8 mouse cellular contexts compared by ENCODE assay signal in the genomic region with DNA sequence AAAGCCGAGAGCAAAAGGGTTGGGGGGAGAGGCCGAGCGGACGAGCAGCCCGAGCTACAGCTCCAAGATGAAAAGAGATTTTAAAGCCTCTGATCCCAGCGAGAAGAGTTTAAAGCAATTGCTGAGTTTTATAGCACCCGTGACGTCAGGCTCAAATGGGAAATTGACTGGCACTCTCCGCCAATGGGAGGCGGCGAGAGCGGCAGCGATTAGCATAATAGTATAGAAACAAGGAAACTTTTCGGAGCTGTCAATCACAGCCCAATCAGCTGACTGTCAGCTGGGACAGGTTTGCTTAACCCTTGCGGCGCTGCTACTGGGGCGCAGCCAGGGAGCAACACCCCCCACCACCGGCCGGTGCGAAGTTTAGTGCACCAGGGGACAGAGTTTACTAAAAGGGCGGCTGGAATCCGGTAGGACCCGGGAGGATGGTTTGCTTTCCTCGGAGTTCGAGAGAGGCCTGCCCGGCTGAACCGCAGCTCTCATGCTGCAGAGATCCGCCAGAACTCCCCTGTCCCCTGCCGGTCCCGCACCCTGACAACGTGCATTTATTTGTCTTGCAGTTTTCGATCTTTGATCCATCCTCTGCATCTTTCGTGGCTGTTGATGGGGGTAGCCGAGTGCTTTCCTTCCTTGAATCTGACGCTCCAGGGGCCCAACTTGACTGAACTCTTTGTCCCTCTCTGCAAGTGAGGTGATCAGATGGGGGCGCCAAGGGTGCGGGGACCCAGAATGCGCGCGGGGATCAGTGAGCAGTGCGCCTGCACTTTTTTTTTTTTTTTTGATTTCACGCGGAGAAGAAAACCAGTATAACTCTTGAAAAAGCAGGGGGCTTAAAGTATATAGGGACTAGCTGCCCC. TPM values are rescaled to one million over a fixed set of nuclear protein-coding genes. Genes with fewer than 3 reads are reported as not detected.
DNase-seq lines count a peak whose midpoint lies in the region; ATAC-seq and TF ChIP-seq lines count a peak whose summit lies in the region.

A gene (minus strand): TSS at position 64 of the 860 bp plus-strand sequence.

- peak; percentile 62 for ATAC-seq in forebrain, embryonic 12.5 days (ENCODE audit: low FRiP score)
- ATAC-seq in heart, embryonic 16.5 days (replicated peaks; ENCODE audit: extremely low read depth, insufficient read depth, low FRiP score): peak; percentile 79
- ATAC-seq in liver, embryonic 13.5 days (ENCODE audit: low read depth): peak; percentile 69
- peak; percentile 81 for ATAC-seq in stomach, embryonic 15.5 days (ENCODE audit: insufficient read depth, low FRiP score, low read depth)

- H3K4me3 ChIP-seq in C2C12 (ENCODE audit: insufficient read depth, poor library complexity, severe bottlenecking): peak within 1 kb of the TSS; percentile 31
- H3K4me3 ChIP-seq in forebrain, embryonic 12.5 days (replicated peaks): peak within 1 kb of the TSS; percentile 62
- peak within 1 kb of the TSS; percentile 69 for H3K4me3 ChIP-seq in heart, embryonic 16.5 days (ENCODE audit: low read length)
- H3K4me3 ChIP-seq in liver, embryonic 13.5 days (replicated peaks): peak within 1 kb of the TSS; percentile 58
- peak within 1 kb of the TSS; percentile 63 for H3K4me3 ChIP-seq in stomach, embryonic 15.5 days (replicated peaks)

- peak within 1 kb of the TSS; percentile 77 for H3K9ac ChIP-seq in forebrain, embryonic 12.5 days
- H3K9ac ChIP-seq in heart, embryonic 16.5 days (ENCODE audit: low read length): peak within 1 kb of the TSS; percentile 74
- H3K9ac ChIP-seq in liver, embryonic 13.5 days: peak within 1 kb of the TSS; percentile 65
- H3K9ac ChIP-seq in stomach, embryonic 15.5 days: peak within 1 kb of the TSS; percentile 63

- H3ac ChIP-seq in C2C12 (ENCODE audit: control insufficient read depth, insufficient read length, low read depth): peak within 1 kb of the TSS; percentile 7

- no peak for TF ChIP-seq CTCF in C2C12 (IDR thresholded peaks at IDR 0.05; ENCODE audit: control insufficient read depth, insufficient read depth, insufficient read length)

- peak; percentile 76 for DNase-seq in c-Kit-positive CD71-negative TER-119-negative erythroid progenitor cells, embryonic 14.5 days (ENCODE audit: low read depth)
- DNase-seq in kidney, postnatal 25 days: peak; percentile 95 to 97
- peak; percentile 45 for DNase-seq in liver, embryonic 13.5 days
- DNase-seq in natural killer cell, adult 2 months (ENCODE audit: low spot score in 2 of 2): peak; percentile 85 to 88

- H3K27ac ChIP-seq in forebrain, embryonic 12.5 days: peak within 1 kb of the TSS; percentile 89
- peak within 1 kb of the TSS; percentile 84 for H3K27ac ChIP-seq in heart, embryonic 16.5 days (ENCODE audit: low read length)
- H3K27ac ChIP-seq in liver, embryonic 13.5 days: peak within 1 kb of the TSS; percentile 73
- H3K27ac ChIP-seq in stomach, embryonic 15.5 days: peak within 1 kb of the TSS; percentile 91

- peak within 1 kb of the TSS; percentile 86 for H3K4me2 ChIP-seq in forebrain, embryonic 12.5 days
- H3K4me2 ChIP-seq in heart, embryonic 16.5 days (ENCODE audit: low read depth, low read length): peak within 1 kb of the TSS; percentile 97
- peak within 1 kb of the TSS; percentile 63 for H3K4me2 ChIP-seq in liver, embryonic 13.5 days
- H3K4me2 ChIP-seq in stomach, embryonic 15.5 days: peak within 1 kb of the TSS; percentile 92

- no peaks in the 10 kb centered on the region for H3K9me3 ChIP-seq in forebrain, embryonic 12.5 days
- no peaks in the 10 kb centered on the region for H3K9me3 ChIP-seq in heart, embryonic 16.5 days (replicated peaks; ENCODE audit: control insufficient read depth, low read length)
- H3K9me3 ChIP-seq in liver, embryonic 13.5 days (replicated peaks): no peaks in the 10 kb centered on the region
- no peaks in the 10 kb centered on the region for H3K9me3 ChIP-seq in stomach, embryonic 15.5 days

- WGBS in forebrain, embryonic 12.5 days: under 1% methylated on average over 43 of the region's 43 CpGs
- WGBS in heart, embryonic 16.5 days: under 1% methylated on average over 43 of the region's 43 CpGs
- under 1% methylated on average over 41 of the region's 43 CpGs for WGBS in liver, embryonic 13.5 days (ENCODE audit: insufficient replicate concordance)
- WGBS in stomach, embryonic 15.5 days: under 1% methylated on average over 43 of the region's 43 CpGs

- H3K79me2 ChIP-seq in C2C12 (ENCODE audit: control insufficient read depth, insufficient read depth): no peaks in the 10 kb centered on the region

- no peaks in the 10 kb centered on the region for H3K27me3 ChIP-seq in C2C12 (ENCODE audit: control insufficient read depth, insufficient read depth, insufficient read length)
- peaks cover 28% of the 10 kb centered on the region for H3K27me3 ChIP-seq in forebrain, embryonic 12.5 days
- H3K27me3 ChIP-seq in heart, embryonic 16.5 days (ENCODE audit: control insufficient read depth, insufficient read depth, low read length): peaks cover 5% of the 10 kb centered on the region
- peaks cover 69% of the 10 kb centered on the region for H3K27me3 ChIP-seq in liver, embryonic 13.5 days
- 0 out of 2 replicates have a peak, but pooled peaks cover 5% of the 10 kb centered on the region for H3K27me3 ChIP-seq in stomach, embryonic 15.5 days (replicated peaks)

- no peaks in the 10 kb centered on the region for H3K79me3 ChIP-seq in C2C12 (ENCODE audit: low read depth)

- peaks cover 17% of the 10 kb centered on the region for H3K4me1 ChIP-seq in forebrain, embryonic 12.5 days
- H3K4me1 ChIP-seq in heart, embryonic 16.5 days (ENCODE audit: control insufficient read depth, insufficient read depth, low read length): peaks cover 2% of the 10 kb centered on the region; the same call in 1 of the 2 replicates
- 0 out of 2 replicates have a peak, but pooled peaks cover 5% of the 10 kb centered on the region for H3K4me1 ChIP-seq in liver, embryonic 13.5 days (replicated peaks)
- peaks cover 17% of the 10 kb centered on the region for H3K4me1 ChIP-seq in stomach, embryonic 15.5 days

- no peaks in the 10 kb centered on the region for H3K36me3 ChIP-seq in C2C12 (ENCODE audit: control insufficient read depth, insufficient read depth)
- no peaks in the 10 kb centered on the region for H3K36me3 ChIP-seq in forebrain, embryonic 12.5 days (replicated peaks)
- no peaks in the 10 kb centered on the region for H3K36me3 ChIP-seq in heart, embryonic 16.5 days (ENCODE audit: control insufficient read depth, insufficient read depth)
- no peaks in the 10 kb centered on the region for H3K36me3 ChIP-seq in liver, embryonic 13.5 days
- H3K36me3 ChIP-seq in stomach, embryonic 15.5 days: no peaks in the 10 kb centered on the region

TF ChIP-seq in C2C12, 6 proteins besides CTCF, POLR2A, EP300 and RAD21:
- TF ChIP-seq MAX (IDR thresholded peaks at IDR 0.05) (no peak), FOSL1 (IDR thresholded peaks at IDR 0.05; ENCODE audit: insufficient read depth, low read length, poor library complexity, severe bottlenecking) (no peak), USF1 (IDR thresholded peaks at IDR 0.05; ENCODE audit: low read depth) (no peak), MYOD1 (IDR thresholded peaks at IDR 0.05; ENCODE audit: control insufficient read depth, insufficient read length, low read depth) (no peak), CEBPB (IDR thresholded peaks at IDR 0.05; ENCODE audit: low read depth) (no peak), MYOG (IDR thresholded peaks at IDR 0.05; ENCODE audit: control insufficient read depth, extremely low read depth, insufficient read length) (no peak)

RNA-seq across cellular contexts. Expression of the gene that starts here (rescaled TPM):
- polyA plus RNA-seq in C2C12 (2012; fragmentation: generic; extraction: Trizol): 0.60 TPM
- 3.1 and 3.6 TPM in 2 replicates for polyA plus RNA-seq in forebrain, embryonic 12.5 days (2016; fragmentation: Nextera tagmentation; extraction: Ambion mirVana)
- polyA plus RNA-seq in heart, embryonic 16.5 days (2015; fragmentation: Nextera tagmentation; extraction: Ambion mirVana): 2.6 and 3.2 TPM in 2 replicates
- 2.2 and 2.6 TPM in 2 replicates for polyA plus RNA-seq in liver, embryonic 13.5 days (2015; fragmentation: Nextera tagmentation; extraction: Ambion mirVana)
- polyA plus RNA-seq in stomach, embryonic 15.5 days (2015; fragmentation: Nextera tagmentation; extraction: Ambion mirVana): 8.7 and 9.3 TPM in 2 replicates

Comparison
In these comparisons a context has a peak if more than half of its experiments do, and no peak if none do; other contexts are left out.
1. Peak in every context shown above with its lines: DNase-seq, ATAC-seq, H3K4me3 ChIP-seq and H3K27ac ChIP-seq.
2. DNase-seq: peak in every context shown above with its lines; median percentile 96 in kidney, postnatal 25 days; 86 in natural killer cell, adult 2 months; 76 in c-Kit-positive CD71-negative TER-119-negative erythroid progenitor cells, embryonic 14.5 days; 45 in liver, embryonic 13.5 days.